Mouse (Mus musculus): ENCODE results near the gene Clcf1. TPM values are rescaled to one million over a fixed set of nuclear protein-coding genes. Genes with fewer than 3 reads are reported as not detected.

Clcf1 gene
- polyA plus RNA-seq, 1 experiment from 2014 or later = 2.4 TPM

- DNase-seq (ENCODE audit: low spot score) = no peak
- H3K27me3 ChIP-seq (replicated peaks; ENCODE audit: control insufficient read depth, insufficient read depth, low read length) = peaks cover 3% of the 10 kb centered on the region; the same call in 1 of the 2 replicates
- H3K27ac ChIP-seq (ENCODE audit: low read depth, low read length) = no peak overlapping the region
- no peak overlapping the region for H3K4me3 ChIP-seq (ENCODE audit: low read depth, low read length)
- H3K36me3 ChIP-seq (ENCODE audit: control insufficient read depth, insufficient read depth, low read length) = no peaks in the 10 kb centered on the region
- ATAC-seq (replicated peaks; ENCODE audit: low FRiP score) = no peak
- no peak overlapping the region for H3K9ac ChIP-seq (ENCODE audit: low read depth, low read length)
- no peaks in the 10 kb centered on the region for H3K9me3 ChIP-seq (ENCODE audit: control insufficient read depth, low read length)
- no peak overlapping the region for H3K4me2 ChIP-seq
- peaks cover 4% of the 10 kb centered on the region for H3K4me1 ChIP-seq (replicated peaks; ENCODE audit: control insufficient read depth, insufficient read depth, low read length)
- WGBS = 52% methylated on average over 9 of the region's 9 CpGs
These were observed 15.5 kb downstream of the Clcf1 start for GRCm38 (mm10) chr19:4229451-4230076.

GRCm38 (mm10) chr19:4230415-4230814, 16.4 kb downstream of the Clcf1 start:
- Histone ChIP-seq H3K9ac (ENCODE audit: low read depth, low read length) (no peak overlapping the region), H3K4me1 (replicated peaks; ENCODE audit: control insufficient read depth, insufficient read depth, low read length) (peaks cover 4% of the 10 kb centered on the region)
- no peak for ATAC-seq (replicated peaks; ENCODE audit: low FRiP score)

DNA sequence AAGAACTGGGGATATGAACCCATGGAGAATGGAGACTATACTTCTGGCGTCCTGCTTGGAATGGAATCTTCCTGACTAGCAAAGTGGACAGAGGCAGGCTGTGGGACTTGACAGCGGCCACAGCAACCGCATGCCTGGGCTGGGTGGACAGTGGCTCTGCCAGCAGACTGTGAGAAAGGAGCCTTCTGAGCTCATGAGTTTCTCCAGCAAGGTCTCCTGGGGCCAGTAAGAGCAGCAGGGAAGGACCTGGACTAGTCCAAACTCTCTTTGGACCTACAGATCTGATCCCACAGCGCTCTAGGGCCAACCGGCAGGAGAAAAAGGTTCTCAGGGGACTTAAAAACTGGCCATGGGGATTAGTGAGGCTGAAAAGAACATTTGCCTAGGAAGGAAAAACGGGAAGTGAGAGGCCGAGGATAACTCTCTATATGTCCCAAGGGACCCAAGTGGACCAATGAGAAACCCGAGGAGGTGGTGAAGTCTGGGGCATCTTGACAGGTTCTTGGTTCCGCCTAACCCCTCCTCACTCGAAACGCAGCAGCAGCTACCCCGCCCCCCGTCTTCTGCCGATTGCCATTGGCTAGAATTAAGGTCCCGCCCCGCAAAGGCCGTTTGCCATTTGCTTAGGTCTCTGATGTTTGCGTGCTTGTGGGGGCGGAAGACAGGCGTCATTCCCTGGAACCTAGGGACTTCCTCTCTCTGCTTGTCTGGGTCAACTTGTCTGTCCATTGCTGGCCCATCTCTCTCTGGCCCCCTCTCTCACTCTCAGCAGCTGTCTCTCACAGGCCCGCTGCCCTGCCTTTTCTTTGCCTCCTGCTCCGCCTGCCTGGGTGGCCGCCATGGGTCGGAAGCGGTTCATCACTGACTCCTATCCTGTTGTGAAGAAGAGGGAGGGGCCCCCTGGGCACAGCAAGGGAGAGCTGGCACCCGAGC, 17.5 kb downstream of the Clcf1 start, which contains the start of gene Pold4:
TSS of gene Pold4 (plus strand) at position 647 of the 933 bp plus-strand sequence.
- no peaks in the 10 kb centered on the region for H3K9me3 ChIP-seq (ENCODE audit: control insufficient read depth, low read length)
- peak within 1 kb of the TSS; percentile 66 for H3K4me2 ChIP-seq
- H3K36me3 ChIP-seq (ENCODE audit: control insufficient read depth, insufficient read depth, low read length) = no peaks in the 10 kb centered on the region
- H3K4me3 ChIP-seq (ENCODE audit: low read depth, low read length) = peak within 1 kb of the TSS; percentile 64
- peak within 1 kb of the TSS; percentile 58 for H3K9ac ChIP-seq (ENCODE audit: low read depth, low read length)
- H3K4me1 ChIP-seq (replicated peaks; ENCODE audit: control insufficient read depth, insufficient read depth, low read length) = peaks cover 4% of the 10 kb centered on the region
- peak; percentile 93 for ATAC-seq (replicated peaks; ENCODE audit: low FRiP score)
- H3K27ac ChIP-seq (ENCODE audit: low read depth, low read length) = peak within 1 kb of the TSS; percentile 72
- peak; percentile 91 for DNase-seq (ENCODE audit: low spot score)
- H3K27me3 ChIP-seq (replicated peaks; ENCODE audit: control insufficient read depth, insufficient read depth, low read length) = peaks cover 3% of the 10 kb centered on the region; the same call in 1 of the 2 replicates
- 13% methylated on average over 26 of the region's 26 CpGs for WGBS

More at GRCm38 (mm10) chr19:4230415-4230814, 16.4 kb downstream of the Clcf1 start:
- H3K4me2 ChIP-seq = no peak overlapping the region
- 71% methylated on average over 8 of the region's 8 CpGs for WGBS
- peaks cover 3% of the 10 kb centered on the region; the same call in 1 of the 2 replicates for H3K27me3 ChIP-seq (replicated peaks; ENCODE audit: control insufficient read depth, insufficient read depth, low read length)
- H3K36me3 ChIP-seq (ENCODE audit: control insufficient read depth, insufficient read depth, low read length) = no peaks in the 10 kb centered on the region
- no peaks in the 10 kb centered on the region for H3K9me3 ChIP-seq (ENCODE audit: control insufficient read depth, low read length)
- H3K4me3 ChIP-seq (ENCODE audit: low read depth, low read length) = no peak overlapping the region
- H3K27ac ChIP-seq (ENCODE audit: low read depth, low read length) = no peak overlapping the region
- no peak for DNase-seq (ENCODE audit: low spot score)

- 13% methylated on average over 2 of the region's 2 CpGs for WGBS
- H3K9me3 ChIP-seq (ENCODE audit: control insufficient read depth, low read length) = no peaks in the 10 kb centered on the region
- H3K9ac ChIP-seq (ENCODE audit: low read depth, low read length) = peak overlapping the region; percentile 58; the same call in 1 of the 2 replicates
- peak overlapping the region; percentile 64 for H3K4me3 ChIP-seq (ENCODE audit: low read depth, low read length)
- peak overlapping the region; percentile 66 for H3K4me2 ChIP-seq
- peak overlapping the region; percentile 72 for H3K27ac ChIP-seq (ENCODE audit: low read depth, low read length)
- DNase-seq (ENCODE audit: low spot score) (no peak), ATAC-seq (replicated peaks; ENCODE audit: low FRiP score) (0 out of 2 replicates have a peak, but pooled peaks have one; percentile 9)
- no peaks in the 10 kb centered on the region for H3K27me3 ChIP-seq (replicated peaks; ENCODE audit: control insufficient read depth, insufficient read depth, low read length)
- peaks cover 4% of the 10 kb centered on the region for H3K4me1 ChIP-seq (replicated peaks; ENCODE audit: control insufficient read depth, insufficient read depth, low read length)
- H3K36me3 ChIP-seq (ENCODE audit: control insufficient read depth, insufficient read depth, low read length) = no peaks in the 10 kb centered on the region
These were observed 18.1 kb downstream of the Clcf1 start for GRCm38 (mm10) chr19:4232186-4232572.

DNA sequence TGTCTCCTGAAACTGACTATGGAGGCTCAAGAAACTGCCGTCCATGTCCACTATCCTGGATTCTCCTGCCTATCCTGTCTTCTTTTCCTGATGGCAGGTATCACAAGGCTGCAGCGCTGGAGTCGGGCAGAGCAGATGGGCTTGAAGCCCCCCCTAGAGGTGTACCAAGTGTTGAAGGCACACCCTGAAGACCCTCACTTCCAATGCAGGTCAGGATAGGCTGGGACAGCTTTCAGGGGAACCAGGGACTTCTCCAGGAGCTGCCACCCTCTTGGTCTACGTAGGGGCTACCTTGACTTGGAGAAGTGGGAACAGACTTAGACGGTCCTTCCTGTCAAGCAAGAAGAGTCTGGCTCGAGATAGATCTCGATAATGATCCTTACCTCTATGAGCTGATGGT, 18.6 kb downstream of the Clcf1 start:
- Histone ChIP-seq H3K27me3 (replicated peaks; ENCODE audit: control insufficient read depth, insufficient read depth, low read length) (no peaks in the 10 kb centered on the region), H3K4me1 (replicated peaks; ENCODE audit: control insufficient read depth, insufficient read depth, low read length) (peaks cover 4% of the 10 kb centered on the region), H3K9ac (ENCODE audit: low read depth, low read length) (no peak overlapping the region), H3K9me3 (ENCODE audit: control insufficient read depth, low read length) (no peaks in the 10 kb centered on the region), H3K27ac (ENCODE audit: low read depth, low read length) (no peak overlapping the region), H3K4me2 (peak overlapping the region; percentile 66), H3K4me3 (ENCODE audit: low read depth, low read length) (peak overlapping the region; percentile 64; the same call in 1 of the 2 replicates), H3K36me3 (ENCODE audit: control insufficient read depth, insufficient read depth, low read length) (no peaks in the 10 kb centered on the region)
- ATAC-seq (replicated peaks; ENCODE audit: low FRiP score) (no peak), DNase-seq (ENCODE audit: low spot score) (no peak)
- WGBS = 72% methylated on average over 7 of the region's 7 CpGs

DNA sequence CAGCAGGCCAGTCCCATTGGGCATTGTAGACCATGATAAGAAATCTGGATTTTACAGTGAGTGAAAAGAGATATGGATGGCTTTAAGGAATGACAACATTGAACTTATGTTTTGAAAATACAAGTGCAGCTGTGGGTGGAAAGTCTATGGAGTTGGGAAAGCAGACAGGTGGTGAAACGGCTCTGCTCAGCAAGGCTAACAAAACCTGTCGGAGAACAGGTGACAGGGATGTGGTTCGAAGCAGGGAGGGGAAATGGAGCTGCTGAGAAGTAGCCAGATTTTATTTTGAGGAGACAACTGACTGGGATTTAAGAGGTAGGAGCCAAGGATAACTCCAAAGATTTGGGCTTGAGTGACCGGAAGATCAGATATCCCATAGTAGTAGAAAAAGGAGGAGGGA, 20.5 kb downstream of the Clcf1 start:
- Histone ChIP-seq H3K27ac (ENCODE audit: low read depth, low read length) (no peak overlapping the region), H3K9ac (ENCODE audit: low read depth, low read length) (no peak overlapping the region), H3K9me3 (ENCODE audit: control insufficient read depth, low read length) (no peaks in the 10 kb centered on the region), H3K36me3 (ENCODE audit: control insufficient read depth, insufficient read depth, low read length) (no peaks in the 10 kb centered on the region), H3K4me1 (replicated peaks; ENCODE audit: control insufficient read depth, insufficient read depth, low read length) (peaks cover 4% of the 10 kb centered on the region), H3K4me2 (no peak overlapping the region), H3K4me3 (ENCODE audit: low read depth, low read length) (no peak overlapping the region), H3K27me3 (replicated peaks; ENCODE audit: control insufficient read depth, insufficient read depth, low read length) (no peaks in the 10 kb centered on the region)
- no peak for DNase-seq (ENCODE audit: low spot score)
- no peak for ATAC-seq (replicated peaks; ENCODE audit: low FRiP score)
- WGBS = 71% methylated on average over 4 of the region's 4 CpGs

DNA sequence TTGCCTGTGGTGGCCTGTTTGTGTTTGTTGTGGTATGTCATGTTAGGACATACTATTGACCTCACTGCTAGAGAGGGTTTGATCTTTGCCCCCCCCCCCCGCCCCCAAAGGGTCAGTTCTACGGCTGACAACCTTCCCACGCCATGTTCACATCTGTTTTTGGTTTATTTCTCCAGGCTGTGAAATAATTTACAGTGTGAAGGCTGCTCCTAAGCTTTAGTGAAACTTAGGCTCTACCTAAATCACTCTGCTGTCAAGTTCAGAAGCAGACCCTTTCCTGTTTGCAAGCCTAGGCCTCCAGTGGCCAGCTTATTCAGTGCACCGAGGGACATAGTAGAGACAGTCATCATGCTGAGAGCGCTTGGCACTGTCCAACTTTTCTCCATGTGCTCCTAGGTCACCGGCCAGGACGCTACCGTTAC, 26.2 kb downstream of the Clcf1 start:
- H3K9me3 ChIP-seq (ENCODE audit: control insufficient read depth, low read length) = no peaks in the 10 kb centered on the region
- H3K9ac ChIP-seq (ENCODE audit: low read depth, low read length) = no peak overlapping the region
- H3K27me3 ChIP-seq (replicated peaks; ENCODE audit: control insufficient read depth, insufficient read depth, low read length) = no peaks in the 10 kb centered on the region
- no peaks in the 10 kb centered on the region for H3K4me1 ChIP-seq (replicated peaks; ENCODE audit: control insufficient read depth, insufficient read depth, low read length)
- no peak overlapping the region for H3K4me3 ChIP-seq (ENCODE audit: low read depth, low read length)
- no peak for DNase-seq (ENCODE audit: low spot score)
- H3K27ac ChIP-seq (ENCODE audit: low read depth, low read length) = no peak overlapping the region
- no peak overlapping the region for H3K4me2 ChIP-seq
- no peaks in the 10 kb centered on the region for H3K36me3 ChIP-seq (ENCODE audit: control insufficient read depth, insufficient read depth, low read length)
- no peak for ATAC-seq (replicated peaks; ENCODE audit: low FRiP score)
- WGBS = 53% methylated on average over 8 of the region's 8 CpGs

DNA sequence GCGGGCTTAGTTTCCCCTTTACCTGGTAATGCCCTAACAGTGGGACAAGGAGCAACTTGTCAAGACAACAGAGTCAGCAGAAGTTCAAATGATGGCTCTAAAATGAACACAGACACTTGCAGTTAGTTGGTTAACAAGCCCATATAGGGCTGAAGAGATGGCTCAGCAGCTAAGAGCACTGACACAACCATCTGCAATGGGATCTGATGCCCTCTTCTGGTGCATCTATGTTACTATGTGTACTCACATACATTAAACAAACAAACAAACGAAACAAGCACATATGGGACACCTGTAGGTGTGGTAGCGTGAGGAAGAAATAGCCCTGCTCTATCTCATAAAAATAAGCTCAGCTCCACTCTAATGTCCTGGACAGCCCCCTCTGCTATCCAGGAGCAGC, 28.4 kb downstream of the Clcf1 start:
- Histone ChIP-seq H3K27me3 (replicated peaks; ENCODE audit: control insufficient read depth, insufficient read depth, low read length) (no peaks in the 10 kb centered on the region), H3K9me3 (ENCODE audit: control insufficient read depth, low read length) (no peaks in the 10 kb centered on the region), H3K4me2 (no peak overlapping the region), H3K4me3 (ENCODE audit: low read depth, low read length) (no peak overlapping the region), H3K27ac (ENCODE audit: low read depth, low read length) (no peak overlapping the region), H3K9ac (ENCODE audit: low read depth, low read length) (no peak overlapping the region), H3K36me3 (ENCODE audit: control insufficient read depth, insufficient read depth, low read length) (no peaks in the 10 kb centered on the region), H3K4me1 (replicated peaks; ENCODE audit: control insufficient read depth, insufficient read depth, low read length) (no peaks in the 10 kb centered on the region)
- 63% methylated on average over 3 of the region's 3 CpGs for WGBS
- no peak for DNase-seq (ENCODE audit: low spot score)
- no peak for ATAC-seq (replicated peaks; ENCODE audit: low FRiP score)
